Mouse (Mus musculus) brain, embryonic 14.5 days (tissue): Measurements from ENCODE around the gene Fstl4.

Source experiments
- CTCF ChIP-seq: fragments of 200-500 bp; IDR thresholded peaks from 2 replicates; pipeline ENCODE4 v1.5.1; 2012; ENCODE audit warnings: inconsistent platforms, mild to moderate bottlenecking, moderate library complexity, borderline replicate concordance; ENCODE audit not compliant: insufficient read depth, insufficient read length; ENCODE audit errors: extremely low read depth
- POLR2A ChIP-seq: fragments of 200-500 bp; IDR thresholded peaks from 2 replicates; pipeline ENCODE4 v1.6.1; 2012; ENCODE audit warnings: mild to moderate bottlenecking, inconsistent platforms, borderline replicate concordance; ENCODE audit not compliant: poor library complexity, insufficient read depth, insufficient read length, severe bottlenecking; ENCODE audit errors: extremely low read depth

DNA sequence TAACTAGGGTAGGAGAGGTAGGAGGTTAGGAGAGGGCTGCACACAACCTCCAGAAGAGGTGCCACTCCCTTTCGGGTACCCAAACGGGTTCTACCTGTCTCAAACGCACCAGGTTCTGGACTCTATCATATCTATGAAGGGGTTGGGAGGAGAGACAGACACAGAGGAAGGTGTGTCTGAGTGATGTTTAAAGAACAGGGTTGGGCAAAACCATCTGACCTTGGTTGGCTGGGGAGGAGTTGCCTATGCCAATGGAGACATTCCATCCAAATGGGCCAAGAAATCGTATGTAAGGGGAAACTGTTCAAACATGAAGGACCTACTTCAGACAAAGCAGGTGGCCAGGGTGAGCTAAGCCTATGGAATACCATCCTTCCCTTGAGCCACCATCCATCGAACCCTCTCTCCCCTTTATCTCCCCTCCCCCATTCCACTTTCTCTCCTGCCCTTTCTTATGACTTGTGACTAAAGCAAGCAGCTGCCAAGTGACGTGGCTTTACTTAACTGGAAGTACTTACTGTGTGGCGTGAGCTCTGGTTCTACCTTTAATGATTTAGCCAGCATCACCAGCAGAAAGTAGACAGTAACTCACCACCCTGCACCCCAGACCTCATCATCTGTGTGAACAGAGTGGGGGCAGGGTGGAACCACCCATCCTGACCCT is 252.1 kb downstream of the Fstl4 start:
- no peak for TF ChIP-seq POLR2A
- no peak for TF ChIP-seq CTCF
